ENCODE assay signal across 23 mouse cellular contexts in the genomic region with DNA sequence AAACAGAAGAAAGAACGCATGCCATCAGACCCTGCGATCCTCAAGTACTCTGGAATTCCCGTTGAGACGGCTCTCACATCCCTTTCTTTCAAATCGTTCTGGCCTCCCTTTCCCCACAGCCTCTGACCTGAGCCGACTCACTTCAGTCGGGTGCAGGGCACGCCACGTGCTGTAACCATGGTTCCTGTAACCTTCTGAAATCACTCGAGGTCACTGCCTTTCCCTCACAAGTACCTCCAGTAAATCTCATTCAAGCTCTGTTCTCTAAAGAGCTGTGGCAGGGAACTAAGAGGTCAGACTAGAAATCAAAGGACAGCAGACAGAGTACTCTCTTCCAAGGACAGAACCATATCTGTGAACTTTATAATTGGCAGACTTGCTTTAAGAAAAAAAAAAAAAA. TPM values are rescaled to one million over a fixed set of nuclear protein-coding genes. Genes with fewer than 3 reads are reported as not detected.
DNase-seq lines count a peak whose midpoint lies in the region; ATAC-seq and TF ChIP-seq lines count a peak whose summit lies in the region.
"Had no signal": no experiment of that assay in that cellular context is flagged by ENCODE, and none has a peak within 500 bp of the region (broad histone marks: within the 10 kb centered on the region; RNA-seq: fewer than 3 reads in every experiment).

No protein-coding gene starts in this region.

- no peak for ATAC-seq in heart, embryonic 11.5 days (replicated peaks; ENCODE audit: insufficient number of reproducible peaks, low FRiP score, low TSS enrichment)
- ATAC-seq in megakaryocyte progenitor cell, adult 5-6 weeks (replicated peaks; ENCODE audit: poor library complexity) = no peak
- ATAC-seq: hindbrain, postnatal 0 days had no signal

- no peak overlapping the region for H3K9ac ChIP-seq in heart, embryonic 11.5 days (ENCODE audit: low read depth, low read length)
- H3K9ac ChIP-seq: forebrain, embryonic 12.5 days; heart, embryonic 15.5 days; liver, embryonic 13.5 days; lung, embryonic 14.5 days; neural tube, embryonic 13.5 days had no signal

- no peaks in the 10 kb centered on the region for H3K36me3 ChIP-seq in heart, embryonic 11.5 days (ENCODE audit: control insufficient read depth, insufficient read depth, low read length)
- no peaks in the 10 kb centered on the region for H3K36me3 ChIP-seq in testis, adult 2 months (ENCODE audit: control insufficient read depth, insufficient read depth, low read length)
- H3K36me3 ChIP-seq: forebrain, embryonic 12.5 days; G1E; heart, embryonic 15.5 days; hindbrain, embryonic 10.5 days; liver, embryonic 13.5 days; neural tube, embryonic 13.5 days had no signal

- no peaks in the 10 kb centered on the region for H3K27me3 ChIP-seq in heart, embryonic 11.5 days (ENCODE audit: control insufficient read depth, insufficient read depth, low read length)
- no peaks in the 10 kb centered on the region for H3K27me3 ChIP-seq in testis, adult 2 months (ENCODE audit: control insufficient read depth, insufficient read depth, low read length)
- H3K27me3 ChIP-seq: forebrain, embryonic 12.5 days; heart, embryonic 15.5 days; liver, embryonic 13.5 days; neural tube, embryonic 13.5 days had no signal

- TF ChIP-seq CTCF in testis, adult 2 months (IDR thresholded peaks at IDR 0.05; ENCODE audit: control insufficient read depth, insufficient read depth, insufficient replicate concordance, low read depth, low read length) = no peak
- TF ChIP-seq CTCF in brain, embryonic 14.5 days (IDR thresholded peaks at IDR 0.05; ENCODE audit: borderline replicate concordance, extremely low read depth, insufficient read depth, insufficient read length) = no peak

- no peak overlapping the region for H3K27ac ChIP-seq in heart, embryonic 11.5 days (ENCODE audit: low read depth, low read length)
- H3K27ac ChIP-seq in testis, adult 2 months (ENCODE audit: control insufficient read depth, insufficient read depth, low read depth, low read length) = peak overlapping the region; percentile 32; the same call in 1 of the 2 replicates
- H3K27ac ChIP-seq: forebrain, embryonic 12.5 days; heart, adult 2 months; heart, embryonic 15.5 days; hindbrain, embryonic 10.5 days; hindbrain, postnatal 0 days; kidney, postnatal 0 days; liver, embryonic 13.5 days; macrophage; neural tube, embryonic 13.5 days had no signal

- WGBS in heart, embryonic 11.5 days (ENCODE audit: insufficient replicate concordance) = 57% methylated on average over 10 of the region's 10 CpGs

- TF ChIP-seq POLR2A in testis, adult 2 months (IDR thresholded peaks at IDR 0.05; ENCODE audit: control insufficient read depth, low read depth, low read length) = no peak
- no peak for TF ChIP-seq POLR2A in brain, embryonic 14.5 days (IDR thresholded peaks at IDR 0.05; ENCODE audit: borderline replicate concordance, extremely low read depth, insufficient read depth, insufficient read length, poor library complexity, severe bottlenecking)

- H3K4me3 ChIP-seq in heart, embryonic 11.5 days (ENCODE audit: low read depth, low read length) = no peak overlapping the region
- no peak overlapping the region for H3K4me3 ChIP-seq in testis, adult 2 months (ENCODE audit: control insufficient read depth, low read depth, low read length)
- H3K4me3 ChIP-seq: forebrain, embryonic 12.5 days; heart, adult 2 months; heart, embryonic 15.5 days; hindbrain, embryonic 10.5 days; liver, embryonic 13.5 days; neural tube, embryonic 13.5 days had no signal

- no peaks in the 10 kb centered on the region for H3K4me1 ChIP-seq in heart, embryonic 11.5 days (ENCODE audit: control insufficient read depth, insufficient read depth, low read length)
- H3K4me1 ChIP-seq in testis, adult 2 months (ENCODE audit: control insufficient read depth, insufficient read depth, low read length) = peaks cover 7% of the 10 kb centered on the region
- H3K4me1 ChIP-seq: forebrain, embryonic 12.5 days; heart, embryonic 15.5 days; hindbrain, embryonic 10.5 days; liver, embryonic 13.5 days; neural tube, embryonic 13.5 days had no signal

- no peak overlapping the region for H3K4me2 ChIP-seq in heart, embryonic 11.5 days
- H3K4me2 ChIP-seq: forebrain, embryonic 12.5 days; heart, embryonic 15.5 days; liver, embryonic 13.5 days; lung, embryonic 14.5 days; midbrain, embryonic 11.5 days; neural tube, embryonic 13.5 days had no signal

- H3K9me3 ChIP-seq in heart, embryonic 11.5 days (replicated peaks; ENCODE audit: control insufficient read depth, low read length) = no peaks in the 10 kb centered on the region
- H3K9me3 ChIP-seq: forebrain, embryonic 12.5 days; G1E; heart, embryonic 15.5 days; hindbrain, embryonic 10.5 days; liver, embryonic 13.5 days; neural tube, embryonic 13.5 days had no signal

- DNase-seq in heart, adult 11 months = peak; percentile 87
- no peak for DNase-seq in testis, postnatal 10 days (ENCODE audit: low spot score)
- peak; percentile 13 for DNase-seq in brain, embryonic 14.5 days (ENCODE audit: low read depth)
- DNase-seq in testis, postnatal 14 days (ENCODE audit: low spot score) = peak; percentile 23
- DNase-seq in cerebellum, adult 8-10 months = no peak
- DNase-seq: cerebellum, adult 9-10 months; gastrocnemius, postnatal 14 days; heart, adult 2 months; liver, embryonic 13.5 days; lung, embryonic 14.5 days; thymus, adult 2 months had no signal

RNA-seq across cellular contexts. Expression of gene Acsl1, which starts 32.3 kb away (rescaled TPM):
- polyA plus RNA-seq in heart, embryonic 11.5 days (2014; fragmentation: Nextera tagmentation; extraction: Ambion mirVana) = 16.4 and 20.3 TPM in 2 replicates
- polyA plus RNA-seq in testis, adult 2 months (2012; rRNA removed) = 728 and 743 TPM in 2 replicates
- polyA plus RNA-seq in brain, embryonic 14.5 days (2012; rRNA removed) = 9.8 and 17.7 TPM in 2 replicates
- total RNA-seq in megakaryocyte progenitor cell, adult 5-6 weeks (2015) = 55.3 and 61.5 TPM in 2 replicates
- total RNA-seq in megakaryocyte progenitor cell, adult 5-6 weeks (2017) = 72.5 and 89.7 TPM in 2 replicates

Comparison
In these comparisons a context has a peak if more than half of its experiments do, and no peak if none do; other contexts are left out.
1. DNase-seq: peak in heart, adult 11 months (single experiment), brain, embryonic 14.5 days (single experiment) and testis, postnatal 14 days (single experiment); none in testis, postnatal 10 days (single experiment) and cerebellum, adult 8-10 months (single experiment).
2. RNA of gene Acsl1, which starts 32.3 kb away (polyA plus RNA-seq): 728 to 743 TPM in testis, adult 2 months; 9.8 to 17.7 TPM in brain, embryonic 14.5 days and 16.4 to 20.3 TPM in heart, embryonic 11.5 days; every median in the first group is over 10 times any median in the second.